Mouse (Mus musculus) hindbrain, embryonic 16.5 days (tissue): ENCODE measurements at regions not wholly inside any gene's neighbourhood (a gene's known extent, or its start where the extent isn't known, plus 50 kb on each side); places are given as distances from the start of the nearest gene placed in this dataset.
"Not testable (repeated sequence)": the region's sequence is repeated elsewhere in the genome, so short reads cannot be mapped to it uniquely, and the experiment has no call there.

Experiments
- ATAC-seq: fragments of 200-750 bp; cut with Nextera tagmentation; 2 replicates; pipeline ENCODE4 v1.8.0; 2017; ENCODE audit warnings: moderate TSS enrichment, moderate library complexity
- H3K27ac ChIP-seq: fragments of 300-500 bp; sonication (generic); 2 replicates; pipeline ENCODE4 v1.5.1; 2014; ENCODE audit warnings: low read depth, mild to moderate bottlenecking, control low read depth, low read length, moderate library complexity
- H3K27me3 ChIP-seq: fragments of 300-500 bp; sonication (generic); replicated peaks from 2 replicates; pipeline ENCODE4 v1.6.1; 2014; ENCODE audit warnings: low read length; ENCODE audit not compliant: control insufficient read depth, insufficient read depth
- H3K36me3 ChIP-seq: fragments of 300-500 bp; sonication (generic); 2 replicates; pipeline ENCODE4 v1.6.1; 2014; ENCODE audit warnings: mild to moderate bottlenecking, low read length, moderate library complexity, mixed read lengths; ENCODE audit not compliant: control insufficient read depth, insufficient read depth
- H3K4me1 ChIP-seq: fragments of 300-500 bp; sonication (generic); 2 replicates; pipeline ENCODE4 v1.6.1; 2014; ENCODE audit warnings: low read depth, low read length; ENCODE audit not compliant: control insufficient read depth, insufficient read depth
- H3K4me2 ChIP-seq: fragments of 300-500 bp; sonication (generic); 2 replicates; pipeline ENCODE4 v1.6.1; 2014; ENCODE audit warnings: mild to moderate bottlenecking, low read length, control low read depth, moderate library complexity
- H3K4me3 ChIP-seq: fragments of 300-500 bp; sonication (generic); 2 replicates; pipeline ENCODE4 v1.5.1; 2014; ENCODE audit warnings: mild to moderate bottlenecking, low read length, control low read depth, moderate library complexity
- H3K9ac ChIP-seq: fragments of 300-500 bp; sonication (generic); 2 replicates; pipeline ENCODE4 v1.6.1; 2014; ENCODE audit warnings: low read depth, mild to moderate bottlenecking, control low read depth, low read length, moderate library complexity
- H3K9me3 ChIP-seq: fragments of 300-500 bp; sonication (generic); 2 replicates; pipeline ENCODE4 v1.6.1; 2014; ENCODE audit warnings: mild to moderate bottlenecking, low read length, moderate library complexity; ENCODE audit not compliant: control insufficient read depth
- WGBS: fragments of 180-500 bp; shearing (Covaris S2); extraction: QIAGEN DNeasy Blood & Tissue Kit; methylation state at CpG from one replicate; pipeline ENCODE4 v1.1.7; 2014; 5-methylcytosine and 5-hydroxymethylcytosine counted together

DNA sequence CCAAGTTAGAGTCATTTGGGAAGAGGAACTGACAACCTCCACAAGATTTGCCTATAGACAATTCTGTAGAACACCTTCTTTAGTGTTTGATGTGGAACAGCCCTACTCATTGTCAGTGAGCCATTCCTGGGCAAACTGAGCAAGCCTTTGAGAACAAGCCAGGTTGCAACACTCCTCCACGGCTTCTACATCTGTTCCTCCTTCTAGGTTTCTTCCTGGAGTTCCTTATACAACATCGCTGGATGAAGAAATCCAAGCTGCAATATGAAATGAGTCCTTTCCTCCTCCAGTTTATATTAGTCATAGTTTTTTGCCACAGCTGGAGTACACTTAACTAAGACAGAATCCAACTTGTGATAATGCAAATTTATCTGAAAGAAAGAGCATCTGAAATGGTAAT, 1197.9 kb upstream of the Rag2 start:
- Histone ChIP-seq H3K4me3 (no peak overlapping the region), H3K4me2 (no peak overlapping the region), H3K9me3 (no peaks in the 10 kb centered on the region), H3K4me1 (no peaks in the 10 kb centered on the region), H3K36me3 (no peaks in the 10 kb centered on the region), H3K27ac (no peak overlapping the region), H3K27me3 (no peaks in the 10 kb centered on the region), H3K9ac (no peak overlapping the region)
- ATAC-seq, result no peak
- 93% methylated on average over 2 of the region's 2 CpGs for WGBS

DNA sequence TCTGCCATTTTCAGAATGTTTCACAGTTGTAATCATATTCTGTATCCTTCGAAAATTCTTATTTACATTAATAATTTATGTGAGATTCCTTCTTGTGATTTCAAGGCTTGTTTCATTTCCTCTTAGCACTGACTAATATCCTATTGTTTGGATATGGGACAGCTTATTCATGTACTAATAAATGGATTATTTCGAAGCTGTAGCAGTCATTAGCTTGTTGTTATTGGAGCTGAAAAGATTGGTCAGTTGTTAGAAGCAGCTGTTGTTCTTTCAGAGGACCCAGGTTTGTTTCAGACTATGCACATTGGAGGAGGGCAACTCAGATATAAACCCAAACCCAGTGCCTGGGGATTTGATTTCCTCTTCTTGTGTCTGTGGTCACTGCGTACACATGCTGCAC, 1189.5 kb upstream of the Rag2 start:
- H3K36me3 ChIP-seq, result no peaks in the 10 kb centered on the region
- H3K4me3 ChIP-seq, result no peak overlapping the region
- no peak overlapping the region for H3K27ac ChIP-seq
- no peak overlapping the region for H3K4me2 ChIP-seq
- no peak overlapping the region for H3K9ac ChIP-seq
- H3K4me1 ChIP-seq, result no peaks in the 10 kb centered on the region
- ATAC-seq, result no peak
- 74% methylated on average over 3 of the region's 3 CpGs for WGBS
- H3K27me3 ChIP-seq, result no peaks in the 10 kb centered on the region
- H3K9me3 ChIP-seq, result no peaks in the 10 kb centered on the region

DNA sequence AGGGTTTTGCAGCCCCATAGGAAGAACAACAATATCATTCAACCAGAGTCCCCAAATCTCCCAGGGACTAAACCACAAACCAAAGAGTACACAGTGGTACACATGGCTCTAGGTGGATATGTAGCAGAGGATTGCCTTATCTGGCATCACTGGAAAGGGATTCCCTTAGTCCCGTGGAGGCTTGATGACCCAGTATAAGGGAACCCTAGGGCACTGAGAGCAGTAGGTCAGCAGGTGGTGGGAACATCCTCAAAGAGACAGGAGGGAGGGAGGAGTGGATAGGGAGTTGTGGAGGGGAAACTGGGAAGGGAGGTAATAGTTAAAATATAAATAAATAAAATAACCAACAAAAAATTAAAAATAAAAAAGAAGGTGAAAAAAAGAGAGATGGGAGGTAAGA, 1178.7 kb upstream of the Rag2 start:
- H3K4me1 ChIP-seq, result no peaks in the 10 kb centered on the region
- no peaks in the 10 kb centered on the region for H3K27me3 ChIP-seq
- H3K9me3 ChIP-seq, result no peaks in the 10 kb centered on the region
- ATAC-seq, result no peak
- H3K36me3 ChIP-seq, result no peaks in the 10 kb centered on the region
- H3K4me3 ChIP-seq, result no peak overlapping the region
- no peak overlapping the region for H3K27ac ChIP-seq
- WGBS, result 66% methylated on average over 1 of the region's 1 CpGs
- H3K4me2 ChIP-seq, result no peak overlapping the region
- H3K9ac ChIP-seq, result no peak overlapping the region

DNA sequence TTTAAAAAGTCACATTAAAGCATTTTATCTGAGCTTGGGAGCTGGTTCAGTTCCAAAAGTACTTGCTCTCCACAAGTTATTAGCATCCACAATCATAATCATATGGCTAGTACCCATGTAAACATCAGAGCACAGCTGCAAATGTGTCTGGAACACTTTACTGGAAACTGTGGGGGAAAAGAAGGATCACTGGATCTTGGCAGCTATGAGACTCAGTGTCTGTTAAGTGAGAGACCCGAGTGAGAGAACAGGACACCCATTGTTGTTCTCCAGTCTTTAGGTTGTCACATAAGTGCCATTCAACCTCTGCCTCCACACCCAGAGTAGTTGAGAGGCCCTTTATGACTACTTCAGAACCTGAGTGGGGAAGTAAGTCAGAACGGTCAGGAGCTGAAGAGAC, 1178.2 kb upstream of the Rag2 start:
- 79% methylated on average over 2 of the region's 2 CpGs for WGBS
- no peak overlapping the region for H3K9ac ChIP-seq
- no peak for ATAC-seq
- H3K4me2 ChIP-seq, result no peak overlapping the region
- no peaks in the 10 kb centered on the region for H3K27me3 ChIP-seq
- H3K4me1 ChIP-seq, result no peaks in the 10 kb centered on the region
- no peak overlapping the region for H3K4me3 ChIP-seq
- H3K9me3 ChIP-seq, result no peaks in the 10 kb centered on the region
- no peak overlapping the region for H3K27ac ChIP-seq
- H3K36me3 ChIP-seq, result no peaks in the 10 kb centered on the region

DNA sequence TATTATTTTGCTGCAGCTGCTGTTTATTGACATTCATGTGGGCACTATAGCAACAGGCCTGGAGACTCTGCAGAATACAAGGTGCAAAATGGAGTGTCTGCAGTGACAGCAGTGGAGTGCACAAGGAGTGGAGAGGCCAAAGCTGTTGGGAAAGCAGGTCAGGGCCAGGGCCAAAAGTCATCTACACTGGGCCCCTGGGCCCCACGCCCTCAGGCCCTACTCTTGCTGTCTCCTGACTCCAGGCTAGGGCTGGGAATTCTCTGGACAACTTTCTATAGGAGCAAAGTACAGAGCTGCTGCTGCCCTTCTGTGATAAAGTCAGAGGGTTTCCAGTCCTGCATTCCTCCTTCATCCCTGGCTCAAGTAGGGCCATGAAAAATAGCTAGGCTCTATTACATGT, 1164.9 kb upstream of the Rag2 start:
- H3K9me3 ChIP-seq, H3K9ac ChIP-seq, H3K36me3 ChIP-seq, H3K4me2 ChIP-seq, H3K27me3 ChIP-seq, H3K4me3 ChIP-seq, H3K4me1 ChIP-seq, ATAC-seq, H3K27ac ChIP-seq: not testable (repeated sequence)
- no CpG with 5 or more reads among the region's 1 CpGs for WGBS

DNA sequence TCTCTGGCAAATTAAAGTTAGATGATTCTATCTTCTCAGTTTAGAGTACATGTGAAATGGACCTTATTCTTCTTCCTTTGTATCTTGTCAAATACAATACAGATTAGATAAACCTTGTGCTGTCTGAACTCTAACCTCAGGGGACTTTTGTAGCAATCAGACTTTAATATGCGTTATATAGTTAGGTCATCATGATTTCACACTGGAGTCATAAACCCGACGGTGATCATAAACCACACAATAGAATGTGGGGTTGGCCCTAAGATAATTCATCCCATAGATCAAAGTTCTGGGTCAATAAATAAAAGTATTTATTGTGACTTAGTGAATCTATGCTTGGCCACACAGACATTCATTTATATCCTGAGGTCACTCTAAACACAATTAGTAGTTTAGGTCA, 1138.3 kb upstream of the Rag2 start:
- H3K4me1 ChIP-seq, H3K36me3 ChIP-seq, H3K4me3 ChIP-seq, H3K27ac ChIP-seq, H3K27me3 ChIP-seq, H3K4me2 ChIP-seq, ATAC-seq, H3K9ac ChIP-seq, H3K9me3 ChIP-seq: not testable (repeated sequence)
- WGBS, result no CpG with 5 or more reads among the region's 3 CpGs

DNA sequence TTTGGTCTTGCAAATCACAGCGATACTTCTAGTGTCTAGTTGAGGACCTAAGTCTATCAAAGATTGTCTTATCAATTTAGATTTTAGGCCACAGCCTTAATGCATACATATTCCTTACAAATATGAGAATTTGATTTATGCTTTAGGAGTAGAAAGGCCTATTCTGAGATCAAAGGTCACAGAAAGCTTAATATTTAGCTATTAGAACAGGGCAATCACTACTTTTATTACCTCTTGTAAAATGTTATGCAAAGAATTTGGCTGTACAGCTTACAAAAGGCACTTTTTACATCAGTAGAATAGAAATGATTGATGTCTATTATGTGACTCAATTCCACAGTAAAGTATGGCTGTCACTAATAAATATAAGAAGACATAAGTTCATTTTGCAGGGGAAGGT, 1119.4 kb upstream of the Rag2 start:
- H3K9ac ChIP-seq, H3K4me1 ChIP-seq, H3K4me2 ChIP-seq, H3K27me3 ChIP-seq, H3K27ac ChIP-seq, H3K4me3 ChIP-seq, ATAC-seq, H3K9me3 ChIP-seq, H3K36me3 ChIP-seq: not testable (repeated sequence)
- WGBS, result no CpG with 5 or more reads among the region's 1 CpGs
